8 mouse cellular contexts compared by ENCODE assay signal in genomic region chr2:14740359-14740758, GRCm38 (mm10).
A peak's percentile ranks its signal among the peaks of the same experiment; 100 is the strongest.
DNase-seq lines count a peak whose midpoint lies in the region; ATAC-seq and TF ChIP-seq lines count a peak whose summit lies in the region.

No protein-coding gene starts in this region.

- no peaks in the 10 kb centered on the region for H3K36me3 ChIP-seq in hindbrain, embryonic 14.5 days (replicated peaks; ENCODE audit: control insufficient read depth, insufficient read depth)
- H3K36me3 ChIP-seq in neural tube, embryonic 15.5 days = no peaks in the 10 kb centered on the region

- peak; percentile 34 for DNase-seq in adrenal gland, postnatal 14 days
- DNase-seq in adrenal gland, adult 18-20 months (ENCODE audit: low spot score in 2 of 2) = no peak
- no peak for DNase-seq in layer of hippocampus, adult 2 months (ENCODE audit: low spot score in 2 of 2)
- DNase-seq in layer of hippocampus, adult 9-10 months (ENCODE audit: low spot score) = no peak
- DNase-seq in hindbrain, embryonic 14.5 days (ENCODE audit: low spot score) = peak; percentile 57
- no peak for DNase-seq in urinary bladder, postnatal 36 days (ENCODE audit: low spot score in 2 of 2)
- no peak for DNase-seq in heart, postnatal 14 days

- no peaks in the 10 kb centered on the region for H3K27me3 ChIP-seq in hindbrain, embryonic 14.5 days (ENCODE audit: control insufficient read depth, insufficient read depth, low read length)
- no peaks in the 10 kb centered on the region for H3K27me3 ChIP-seq in neural tube, embryonic 15.5 days (replicated peaks)

- H3K9ac ChIP-seq in hindbrain, embryonic 14.5 days = peak overlapping the region; percentile 41
- H3K9ac ChIP-seq in neural tube, embryonic 15.5 days (replicated peaks) = peak overlapping the region; percentile 15

- no peak for TF ChIP-seq CTCF in layer of hippocampus, adult 2 months (conservative IDR thresholded peaks at IDR 0.05)

- no peaks in the 10 kb centered on the region for H3K9me3 ChIP-seq in hindbrain, embryonic 14.5 days (ENCODE audit: control insufficient read depth, low read length)
- no peaks in the 10 kb centered on the region for H3K9me3 ChIP-seq in neural tube, embryonic 15.5 days (replicated peaks)

- peak overlapping the region; percentile 57 for H3K4me3 ChIP-seq in layer of hippocampus, adult 2 months
- H3K4me3 ChIP-seq in hindbrain, embryonic 14.5 days (replicated peaks; ENCODE audit: low read length) = peak overlapping the region; percentile 22
- H3K4me3 ChIP-seq in neural tube, embryonic 15.5 days (replicated peaks) = peak overlapping the region; percentile 25

- peak overlapping the region; percentile 48 for H3K4me2 ChIP-seq in hindbrain, embryonic 14.5 days (replicated peaks)
- H3K4me2 ChIP-seq in neural tube, embryonic 15.5 days = peak overlapping the region; percentile 49

- peak overlapping the region; percentile 86 for H3K27ac ChIP-seq in layer of hippocampus, adult 2 months
- peak overlapping the region; percentile 70 for H3K27ac ChIP-seq in hindbrain, embryonic 14.5 days
- H3K27ac ChIP-seq in neural tube, embryonic 15.5 days (replicated peaks) = peak overlapping the region; percentile 66

- peaks cover 17% of the 10 kb centered on the region; the same call in 1 of the 2 replicates for H3K4me1 ChIP-seq in hindbrain, embryonic 14.5 days (replicated peaks; ENCODE audit: control insufficient read depth, insufficient read depth, low read length)
- H3K4me1 ChIP-seq in neural tube, embryonic 15.5 days = peaks cover 16% of the 10 kb centered on the region

- 15% methylated on average over 7 of the region's 7 CpGs for WGBS in hindbrain, embryonic 14.5 days
- 8% methylated on average over 7 of the region's 7 CpGs for WGBS in neural tube, embryonic 15.5 days

- intact Hi-C loops in heart, postnatal 14 days (cut with DNase I) = no loop called here

- ATAC-seq in hindbrain, embryonic 14.5 days (ENCODE audit: low FRiP score) = peak; percentile 68; the same call in 1 of the 2 replicates
- ATAC-seq in neural tube, embryonic 15.5 days (ENCODE audit: low FRiP score) = peak; percentile 74

Comparison
In these comparisons a context has a peak if more than half of its experiments do, and no peak if none do; other contexts are left out.
1. DNase-seq: peak in adrenal gland, postnatal 14 days (single experiment) and hindbrain, embryonic 14.5 days (single experiment); none in adrenal gland, adult 18-20 months (0 of 2), layer of hippocampus, adult 2 months (0 of 2), layer of hippocampus, adult 9-10 months (single experiment), urinary bladder, postnatal 36 days (0 of 2) and heart, postnatal 14 days (0 of 2).
2. Peak in every context shown above with its lines, with median percentiles within 50 percentile points of each other: H3K27ac ChIP-seq and H3K4me3 ChIP-seq.